Mouse (Mus musculus) thymus, postnatal 25 days (tissue): Measurements from ENCODE around the gene Clba1.
"Not testable (repeated sequence)": the region's sequence is repeated elsewhere in the genome, so short reads cannot be mapped to it uniquely, and the experiment has no call there.

Experiments
- DNase-seq: peaks from one replicate; pipeline ENCODE4 v3.0.0; 2022

Gene Clba1

DNA sequence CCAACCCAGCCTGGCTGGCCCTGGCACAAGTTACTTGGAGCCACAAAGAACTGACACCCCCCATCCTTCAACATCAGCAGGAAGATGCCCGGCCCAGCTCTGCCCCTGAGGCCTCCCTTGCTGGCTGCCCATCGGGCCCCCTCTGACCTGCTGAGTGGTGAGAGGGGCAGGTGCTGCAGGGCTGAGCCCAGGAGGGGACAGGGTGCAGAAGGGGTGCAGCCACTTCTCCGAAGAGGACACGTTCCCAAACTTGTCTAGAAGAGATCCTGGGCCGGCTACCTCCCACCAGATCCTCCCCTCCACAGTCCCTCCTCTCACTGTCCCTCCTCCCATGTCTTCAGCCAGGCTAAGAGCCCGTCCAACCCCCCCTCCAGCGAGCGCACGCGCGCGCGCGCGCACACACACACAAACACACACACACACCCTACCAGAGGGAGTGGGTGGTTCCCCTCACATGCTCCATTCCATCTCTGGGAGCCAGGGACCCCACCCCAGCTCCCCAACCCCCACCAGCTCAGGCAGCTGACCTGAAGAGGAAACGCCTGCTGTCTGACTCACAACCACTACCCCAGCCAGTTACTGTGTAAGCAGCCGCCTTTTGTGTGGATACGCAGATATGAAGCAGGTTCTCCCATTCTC lies 13.2 kb upstream of the Clba1 start:
- no peak for DNase-seq

- no peak for DNase-seq
Observed at GRCm38 (mm10) chr12:112796551-112797510, 11.9 kb upstream of the Clba1 start.

DNA sequence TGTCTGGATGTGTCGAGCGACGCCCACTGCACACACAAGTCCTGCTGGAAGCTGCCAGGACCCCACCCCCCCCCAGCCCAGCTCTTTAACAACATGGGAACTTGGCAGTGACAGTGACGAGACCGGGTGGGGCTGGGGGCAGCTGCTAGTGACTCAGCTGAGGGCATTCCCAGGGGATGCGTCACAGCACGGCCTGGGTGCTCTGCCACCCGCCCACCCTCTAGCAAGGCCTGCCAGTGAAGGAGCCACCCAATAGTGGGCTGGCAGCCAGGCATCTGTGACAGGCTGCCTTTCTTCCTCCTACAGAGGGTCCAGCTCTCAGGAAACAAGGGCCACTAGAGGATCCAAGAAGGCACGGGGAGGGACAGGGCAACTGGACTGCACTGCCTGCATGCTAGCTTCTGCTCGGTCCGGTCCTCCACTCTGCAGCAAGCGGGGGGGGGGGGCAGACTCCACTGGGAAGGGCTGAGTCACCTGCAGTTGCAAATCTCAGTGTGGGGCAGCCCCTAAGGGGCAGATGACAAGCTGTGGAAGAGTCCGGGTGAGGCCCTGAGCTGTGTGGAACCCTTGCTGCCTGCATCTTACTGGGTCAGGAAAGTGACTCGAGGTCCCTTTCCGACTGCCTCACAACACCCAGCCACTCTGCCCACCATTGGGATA lies 10.9 kb upstream of the Clba1 start:
- no peak for DNase-seq

DNA sequence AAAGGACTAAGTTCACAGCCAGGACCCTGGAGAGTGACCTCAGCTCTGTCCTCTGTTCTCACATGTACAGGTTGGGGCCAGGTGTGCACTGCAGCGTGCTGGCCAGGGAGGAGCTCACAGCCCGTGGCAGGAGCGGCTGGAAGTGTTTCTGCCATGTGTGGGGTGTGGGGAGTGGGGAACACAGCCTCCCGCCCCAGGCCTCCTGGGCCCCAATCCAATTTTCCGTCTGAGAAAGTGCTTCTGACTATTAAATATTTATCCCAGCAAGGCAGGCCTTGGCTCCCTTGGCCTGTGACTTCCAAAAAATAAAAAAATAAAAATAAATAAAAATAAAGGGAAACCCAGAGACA lies 10.4 kb upstream of the Clba1 start:
- DNase-seq = no peak

- no peak for DNase-seq
Observed at GRCm38 (mm10) chr12:112798716-112799115, 10.0 kb upstream of the Clba1 start.

DNA sequence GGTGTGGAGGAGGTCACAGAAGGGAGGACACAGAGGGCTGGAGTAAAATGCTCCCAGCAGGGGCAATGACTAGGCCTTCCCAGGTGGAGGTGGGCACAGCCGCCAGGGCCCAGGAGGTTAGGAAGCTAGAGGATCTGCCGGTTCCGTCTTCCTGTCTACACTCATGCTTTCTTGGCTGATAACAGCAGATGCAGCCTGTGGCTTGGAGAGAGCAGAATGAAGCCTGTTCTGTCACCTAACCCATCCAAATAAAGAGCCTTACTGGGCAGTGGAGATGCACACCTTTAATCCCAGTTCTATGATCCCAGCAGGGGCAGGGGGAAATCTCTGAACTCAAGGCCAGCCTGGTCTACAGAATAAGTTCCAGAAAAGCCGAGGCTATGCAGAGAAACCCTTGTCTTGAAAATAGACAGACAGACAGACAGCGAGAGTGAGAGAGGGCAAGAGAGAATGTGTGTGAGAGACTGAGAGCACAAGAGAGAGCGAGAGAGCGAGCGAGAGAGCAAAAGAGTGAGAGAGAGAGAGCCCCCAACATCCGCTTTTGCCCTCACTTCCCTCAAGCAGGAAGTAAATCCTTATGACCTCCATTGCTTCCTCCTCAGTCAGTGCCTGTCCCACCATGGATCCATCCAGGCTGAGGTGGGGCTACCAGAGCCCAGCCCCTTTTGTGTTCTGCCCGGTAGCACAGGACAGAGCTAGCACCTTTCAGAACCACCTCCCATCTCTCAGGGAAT lies 9.3 kb upstream of the Clba1 start:
- DNase-seq = no peak

DNA sequence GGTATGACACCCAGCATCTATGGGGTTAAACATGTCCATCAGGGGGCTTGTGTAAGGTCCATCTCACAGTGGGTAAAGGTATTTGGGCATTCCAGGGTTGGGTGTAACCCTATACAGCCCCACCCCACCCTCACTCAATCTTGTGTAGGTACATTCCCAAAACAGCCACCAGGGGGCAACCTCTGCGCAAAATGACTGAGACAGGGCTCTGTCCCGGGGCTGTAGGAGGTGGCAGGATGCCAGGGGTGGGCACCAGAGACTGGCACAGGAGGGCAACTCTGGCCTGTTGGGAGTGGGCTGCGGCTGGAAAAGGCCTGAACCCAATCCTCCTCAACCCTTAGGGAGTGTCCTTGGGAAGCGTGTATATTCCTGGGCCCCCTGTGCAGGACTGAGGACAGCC lies 8.3 kb upstream of the Clba1 start:
- peak; percentile 87 for DNase-seq

GRCm38 (mm10) chr12:112801864-112802846 lies 6.6 kb upstream of the Clba1 start, which contains the start of gene Ahnak2:
Gene Ahnak2 (minus strand): TSS chr12:112802657.
- DNase-seq = no peak

DNA sequence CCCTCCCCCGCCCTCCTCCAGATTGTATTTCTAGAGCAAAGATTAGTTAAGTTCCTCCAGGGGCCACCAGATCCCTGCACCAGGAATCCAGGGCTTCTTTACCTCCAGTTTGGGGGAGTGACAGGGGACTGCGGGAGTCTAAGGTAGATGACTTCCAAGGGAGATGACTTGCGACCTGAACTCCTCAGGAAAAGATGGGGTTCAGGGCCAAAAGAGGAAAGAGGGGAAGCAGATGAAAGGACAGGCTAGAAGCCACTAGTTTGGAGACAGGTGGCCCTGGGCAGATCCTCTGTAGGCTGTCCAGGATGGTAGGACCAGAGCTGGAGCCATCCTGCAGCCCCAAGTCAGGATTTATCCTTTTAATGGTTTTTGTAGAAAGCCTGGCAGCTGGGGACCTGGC lies 5.8 kb upstream of the Clba1 start:
- DNase-seq = no peak

DNA sequence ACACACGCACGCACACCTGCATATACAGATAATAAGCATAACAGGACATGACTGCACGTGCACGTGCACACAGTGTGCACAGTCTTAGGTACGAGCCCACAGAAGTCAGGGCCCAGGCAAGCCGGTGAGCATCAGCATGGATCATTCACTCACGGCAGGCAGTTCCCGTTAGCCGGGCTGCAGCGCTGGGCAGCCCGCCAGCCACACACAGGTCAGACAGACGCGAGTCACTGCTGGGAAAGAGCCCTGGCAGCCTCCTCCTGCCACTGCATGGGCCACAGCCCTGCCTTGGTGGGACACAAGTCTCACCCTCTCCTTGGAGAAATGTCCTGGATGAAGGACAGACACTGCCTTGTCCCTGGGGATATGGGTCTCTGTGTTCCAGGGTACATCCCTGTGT lies 4.7 kb upstream of the Clba1 start:
- no peak for DNase-seq

GRCm38 (mm10) chr12:112806044-112806443 lies 2.7 kb upstream of the Clba1 start:
- no peak for DNase-seq

DNA sequence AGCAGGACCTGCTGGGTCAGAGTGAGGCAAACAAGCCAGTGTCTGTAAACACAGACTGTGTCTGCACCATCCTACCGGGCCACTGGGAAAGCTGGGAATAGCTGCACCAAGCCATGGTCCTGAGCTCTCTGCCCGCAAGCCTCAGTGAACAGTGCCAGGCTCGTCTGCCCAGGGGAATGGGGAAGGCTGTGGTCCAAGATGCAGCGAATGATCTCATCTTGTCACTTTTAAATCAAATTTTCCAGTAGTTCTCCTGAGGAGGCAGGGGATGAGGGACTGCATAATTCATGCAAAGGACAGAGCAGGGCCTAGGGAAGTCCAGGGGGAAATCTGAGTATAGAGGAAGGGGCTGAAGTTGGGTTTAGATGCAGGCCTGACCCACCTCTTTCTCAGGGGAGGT lies 941 bp upstream of the Clba1 start:
- no peak for DNase-seq

- no peak for DNase-seq
Observed at GRCm38 (mm10) chr12:112808212-112808586, 538 bp upstream of the Clba1 start.

GRCm38 (mm10) chr12:112809641-112810040 lies 904 bp downstream of the Clba1 start:
- no peak for DNase-seq

- DNase-seq = no peak
Observed at GRCm38 (mm10) chr12:112810092-112810885, 1.6 kb downstream of the Clba1 start.

DNA sequence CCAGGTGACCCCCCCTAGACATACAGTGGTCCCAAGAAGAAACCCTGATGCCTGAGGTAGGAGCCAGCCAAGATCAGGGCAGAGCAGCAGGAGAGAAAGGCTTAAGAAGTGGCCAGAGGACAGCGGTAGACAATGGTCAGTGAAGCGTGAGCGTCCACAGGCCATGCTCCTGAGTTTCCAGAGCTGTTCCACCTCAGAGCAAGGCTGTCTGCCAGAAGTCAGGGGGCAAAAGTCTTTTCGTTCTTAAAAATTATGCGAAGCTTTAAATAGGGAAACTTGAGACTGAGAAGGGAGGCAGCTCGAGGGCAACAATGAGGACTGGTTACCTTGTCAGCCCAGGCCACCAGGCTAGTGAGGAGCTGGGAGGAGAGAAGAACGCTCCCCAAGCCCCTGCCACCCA lies 4.6 kb downstream of the Clba1 start:
- no peak for DNase-seq

GRCm38 (mm10) chr12:112814682-112815470 lies 6.1 kb downstream of the Clba1 start:
- no peak for DNase-seq

DNA sequence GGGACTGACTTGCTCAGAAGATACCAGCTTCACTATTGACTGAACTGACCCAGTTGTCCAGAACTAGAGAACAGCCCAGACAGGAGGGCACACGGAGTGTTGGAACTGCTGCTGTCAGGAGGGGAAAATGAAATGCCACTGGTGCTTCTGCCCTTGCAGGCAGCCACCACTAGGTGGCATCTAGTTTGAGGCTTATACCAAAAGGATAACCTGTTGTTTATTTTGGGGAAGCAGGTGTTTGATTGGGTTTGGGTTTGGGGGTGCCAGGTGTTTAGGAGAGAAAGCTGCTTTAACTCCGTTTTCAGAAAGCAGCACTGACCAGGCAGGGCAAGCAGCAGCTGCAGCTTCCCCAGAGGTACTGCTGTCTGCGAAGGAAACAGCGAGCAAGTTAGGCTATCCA lies 7.6 kb downstream of the Clba1 start:
- DNase-seq = peak; percentile 82

- not testable (repeated sequence) for DNase-seq
Observed at GRCm38 (mm10) chr12:112816866-112817265, 8.1 kb downstream of the Clba1 start.

- no peak for DNase-seq
Observed at GRCm38 (mm10) chr12:112819057-112819662, 10.4 kb downstream of the Clba1 start.
